Mouse (Mus musculus): ENCODE results near the gene Zfp759. TPM values are rescaled to one million over a fixed set of nuclear protein-coding genes. Genes with fewer than 3 reads are reported as not detected.

The Zfp759 gene
- polyA plus RNA-seq (2021; fragmentation: Nextera tagmentation): 1.4 and 1.8 TPM in 2 replicates
- long read RNA-seq, experiment 1, transcript Zfp759-201 (4 exons, 3,482 nt): major isoform, 5 of 7 reads
- long read RNA-seq, experiment 1, partial matches to known transcripts: 0 of 7 reads
- long read RNA-seq, experiment 1, other reads (novel, unspliced or antisense): 2 of 7 reads
- long read RNA-seq, experiment 2, transcript Zfp759-201 (4 exons, 3,482 nt): major isoform, 15 of 16 reads
- long read RNA-seq, experiment 2, partial matches to known transcripts: 0 of 16 reads
- long read RNA-seq, experiment 2, other reads (novel, unspliced or antisense): 0 of 16 reads

GRCm38 (mm10) chr13:67121360-67121759 is at the start of gene Zfp759:
Gene Zfp759, plus strand, starts transcription at chr13:67121660.

DNA sequence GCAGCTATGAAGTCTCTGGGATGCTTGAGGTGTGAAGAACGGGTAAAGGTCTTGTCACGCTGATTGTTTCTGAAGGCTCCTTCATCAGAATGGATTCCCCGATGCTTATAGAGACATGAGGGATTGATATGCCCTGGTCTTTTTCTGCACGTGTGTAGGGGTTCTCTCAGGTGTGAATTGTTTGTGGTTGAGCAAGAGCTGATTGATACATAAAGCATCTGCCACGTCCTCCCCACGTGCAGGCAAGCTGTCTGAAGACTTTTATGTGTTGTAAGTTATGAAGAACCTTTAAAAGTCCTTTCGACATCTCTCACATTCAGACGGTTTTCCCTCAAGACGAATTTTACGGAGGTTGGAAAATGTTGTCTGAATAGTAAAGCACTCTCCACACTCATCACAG is 23.6 kb upstream of the Zfp759 start, which contains the start of gene Zfp708:
Gene Zfp708 (minus strand): TSS at position 101 of the 400 bp plus-strand sequence.

DNA sequence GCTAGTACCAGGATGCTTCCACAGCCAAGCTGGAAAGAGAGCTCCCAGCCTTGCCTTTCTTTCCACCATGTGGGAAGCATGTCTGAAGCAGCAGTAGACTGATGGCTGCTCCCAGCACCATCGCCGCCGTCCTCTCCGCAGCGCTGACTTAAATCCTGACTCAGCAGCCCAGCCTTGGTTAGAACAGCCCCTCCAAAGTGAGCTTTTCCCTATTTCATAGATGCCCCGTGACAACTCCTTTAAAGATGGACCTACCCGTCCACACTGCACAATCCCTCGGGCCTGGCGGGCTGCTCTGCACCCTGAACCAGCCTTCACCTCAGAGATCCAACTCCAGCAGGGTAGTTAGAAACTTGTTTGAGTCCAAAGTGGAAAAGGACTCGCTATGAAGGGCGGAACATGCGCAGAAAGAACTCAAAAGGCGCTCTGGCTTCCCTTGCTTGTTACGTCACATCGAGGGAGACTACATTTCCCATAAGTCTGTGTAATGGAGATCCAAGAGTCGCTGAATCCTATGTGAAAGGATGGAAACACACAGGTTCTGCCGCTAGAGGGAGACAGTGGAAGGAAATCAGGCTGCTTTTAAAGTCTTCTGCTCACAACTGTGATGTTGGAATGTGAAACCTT is 13.2 kb upstream of the Zfp759 start, which contains the start of gene Gm28557:
Gene Gm28557 (minus strand): TSS at position 411 of the 627 bp plus-strand sequence.

GRCm38 (mm10) chr13:67116163-67116562 is 5.3 kb upstream of the Zfp759 start, which contains the start of gene Rslcan18:
Gene Rslcan18, minus strand, starts transcription at chr13:67116263.

DNA sequence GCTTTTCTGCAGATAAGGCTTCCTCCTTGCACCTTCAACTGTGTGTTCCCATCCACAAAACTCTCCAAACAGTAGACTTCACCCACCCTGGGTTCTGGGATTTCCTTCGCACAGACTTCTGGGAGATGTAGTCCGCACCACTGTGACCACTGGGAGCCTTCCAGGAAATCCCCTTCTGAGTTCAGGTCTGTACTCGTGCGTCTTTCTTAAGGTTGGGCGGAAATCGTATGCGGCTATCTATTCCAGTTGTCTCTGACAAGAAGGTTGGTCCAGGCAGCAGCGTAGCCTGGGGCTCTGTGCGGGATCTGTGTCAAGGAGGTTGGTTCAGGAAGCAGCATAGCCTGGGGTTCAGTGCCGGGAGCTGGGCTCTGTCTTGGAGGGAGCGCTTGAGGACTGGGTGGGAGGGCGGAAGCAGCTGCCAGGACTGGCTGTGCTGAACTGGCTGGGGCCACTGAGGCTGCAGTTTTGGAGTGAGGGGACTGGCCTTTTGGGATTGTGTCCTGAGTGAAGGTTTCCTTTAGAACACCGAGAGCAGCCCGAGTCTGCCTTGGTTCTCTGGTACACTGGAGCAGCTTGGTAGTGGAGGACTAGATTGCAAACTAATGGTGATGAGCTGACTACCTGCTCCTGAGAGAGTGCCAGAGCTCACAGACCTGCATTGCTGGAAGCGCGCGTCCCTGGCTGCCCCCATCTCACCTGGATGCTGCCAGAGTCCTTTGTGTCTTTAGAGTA is 51.7 kb downstream of the Zfp759 start, which contains the start of gene Rsl1:
Gene Rsl1 (plus strand): TSS at position 192 of the 732 bp plus-strand sequence.

Other genes with a start within 250 kb of the Zfp759 start
- 1.2 and 1.4 TPM in 2 replicates for gene Gm10767, start 216.7 kb upstream of the Zfp759 start, polyA plus RNA-seq (2021; fragmentation: Nextera tagmentation)
- 2.2 and 3.4 TPM in 2 replicates for gene Zfp712, start 60.5 kb upstream of the Zfp759 start, polyA plus RNA-seq (2021; fragmentation: Nextera tagmentation)
- gene Zfp708, start 23.7 kb upstream of the Zfp759 start, polyA plus RNA-seq (2021; fragmentation: Nextera tagmentation): 1.4 and 2.3 TPM in 2 replicates
- gene Gm28557, start 13.1 kb upstream of the Zfp759 start, polyA plus RNA-seq (2021; fragmentation: Nextera tagmentation): 1.3 and 1.8 TPM in 2 replicates
- gene Rslcan18, start 5.4 kb upstream of the Zfp759 start, polyA plus RNA-seq (2021; fragmentation: Nextera tagmentation): 0.09 TPM in 1 of 2 replicates, not detected in the other
- gene Rsl1, start 51.5 kb downstream of the Zfp759 start, polyA plus RNA-seq (2021; fragmentation: Nextera tagmentation): 1.5 and 2.0 TPM in 2 replicates
- gene Zfp455, start 72.8 kb downstream of the Zfp759 start, polyA plus RNA-seq (2021; fragmentation: Nextera tagmentation): 0.87 and 1.0 TPM in 2 replicates
- gene Zfp458, start 156.8 kb downstream of the Zfp759 start, polyA plus RNA-seq (2021; fragmentation: Nextera tagmentation): 2.7 TPM in 2 replicates
- 0.26 and 0.28 TPM in 2 replicates for gene Zfp457, start 184.8 kb downstream of the Zfp759 start, polyA plus RNA-seq (2021; fragmentation: Nextera tagmentation)
- 0.54 and 0.89 TPM in 2 replicates for gene Zfp595, start 210.9 kb downstream of the Zfp759 start, polyA plus RNA-seq (2021; fragmentation: Nextera tagmentation)
- 0.56 TPM in 1 of 2 replicates, not detected in the other for gene Gm28044, start 238.9 kb downstream of the Zfp759 start, polyA plus RNA-seq (2021; fragmentation: Nextera tagmentation)
- 0.18 and 0.21 TPM in 2 replicates for gene Zfp953, start 238.9 kb downstream of the Zfp759 start, polyA plus RNA-seq (2021; fragmentation: Nextera tagmentation)